Mouse (Mus musculus) heart, embryonic 16.5 days (tissue): ENCODE data around the gene Rps11. TPM values are rescaled to one million over a fixed set of nuclear protein-coding genes. Genes with fewer than 3 reads are reported as not detected.
"Not testable (repeated sequence)": the region's sequence is repeated elsewhere in the genome, so short reads cannot be mapped to it uniquely, and the experiment has no call there.

Source experiments
- ATAC-seq: fragments of 200-750 bp; cut with Nextera tagmentation; replicated peaks from 2 replicates; pipeline ENCODE4 v1.8.0; 2017; ENCODE audit warnings: moderate number of reproducible peaks; ENCODE audit not compliant: insufficient read depth, low FRiP score; ENCODE audit errors: extremely low read depth
- H3K27ac ChIP-seq: fragments of 300-500 bp; sonication (generic); 2 replicates; pipeline ENCODE4 v1.5.1; 2014; ENCODE audit warnings: mild to moderate bottlenecking, low read length, control low read depth, moderate library complexity
- H3K27me3 ChIP-seq: fragments of 300-500 bp; sonication (generic); 2 replicates; pipeline ENCODE4 v1.6.1; 2014; ENCODE audit warnings: low read length, mixed read lengths; ENCODE audit not compliant: control insufficient read depth, insufficient read depth
- H3K36me3 ChIP-seq: fragments of 300-500 bp; sonication (generic); 2 replicates; pipeline ENCODE4 v1.6.1; 2014; ENCODE audit not compliant: control insufficient read depth, insufficient read depth
- H3K4me1 ChIP-seq: fragments of 300-500 bp; sonication (generic); 2 replicates; pipeline ENCODE4 v1.6.1; 2014; ENCODE audit warnings: low read length, mixed read lengths; ENCODE audit not compliant: control insufficient read depth, insufficient read depth
- H3K4me2 ChIP-seq: fragments of 300-500 bp; sonication (generic); 2 replicates; pipeline ENCODE4 v1.6.1; 2014; ENCODE audit warnings: low read depth, mild to moderate bottlenecking, control low read depth, low read length
- H3K4me3 ChIP-seq: fragments of 300-500 bp; sonication (generic); 2 replicates; pipeline ENCODE4 v1.5.1; 2014; ENCODE audit warnings: mild to moderate bottlenecking, control low read depth, low read length
- H3K9ac ChIP-seq: fragments of 300-500 bp; sonication (generic); 2 replicates; pipeline ENCODE4 v1.6.1; 2014; ENCODE audit warnings: low read length, control low read depth
- H3K9me3 ChIP-seq: fragments of 300-500 bp; sonication (generic); replicated peaks from 2 replicates; pipeline ENCODE4 v1.6.1; 2016; ENCODE audit warnings: low read length; ENCODE audit not compliant: control insufficient read depth
- WGBS: fragments of 180-500 bp; shearing (Covaris S2); extraction: QIAGEN DNeasy Blood & Tissue Kit; methylation state at CpG from one replicate; pipeline ENCODE4 v1.1.7; 2014; 5-methylcytosine and 5-hydroxymethylcytosine counted together
- polyA plus RNA-seq: library from polyadenylated mRNA; unstranded; fragments of >200 nt; fragmentation: Nextera tagmentation; extraction: Ambion mirVana; gene quantifications from 2 replicates; pipeline ENCODE4 v1.2.1, GENCODE M21; 2015

The Rps11 gene
- polyA plus RNA-seq, 1 experiment from 2014 or later: 812 TPM

- Histone ChIP-seq H3K36me3 (peaks cover 6% of the 10 kb centered on the region; the same call in 1 of the 2 replicates), H3K27me3 (no peaks in the 10 kb centered on the region), H3K4me3 (no peak overlapping the region), H3K27ac (no peak overlapping the region), H3K4me1 (peaks cover 4% of the 10 kb centered on the region), H3K9me3 (no peaks in the 10 kb centered on the region), H3K4me2 (no peak overlapping the region), H3K9ac (no peak overlapping the region)
- WGBS: 93% methylated on average over 15 of the region's 15 CpGs
- ATAC-seq: no peak
These were observed 32.0 kb upstream of the Rps11 start for GRCm38 (mm10) chr7:45156206-45156605.

GRCm38 (mm10) chr7:45155590-45155989 lies 31.4 kb upstream of the Rps11 start:
- no peaks in the 10 kb centered on the region for H3K27me3 ChIP-seq
- H3K36me3 ChIP-seq: peaks cover 6% of the 10 kb centered on the region; the same call in 1 of the 2 replicates
- 0 out of 2 replicates have a peak overlapping the region, but pooled peaks have one; percentile 60 for H3K4me2 ChIP-seq
- peaks cover 4% of the 10 kb centered on the region for H3K4me1 ChIP-seq
- H3K27ac ChIP-seq: no peak overlapping the region
- ATAC-seq: no peak
- H3K4me3 ChIP-seq: no peak overlapping the region
- H3K9me3 ChIP-seq: no peaks in the 10 kb centered on the region
- WGBS: 86% methylated on average over 9 of the region's 9 CpGs
- H3K9ac ChIP-seq: no peak overlapping the region

- ATAC-seq: no peak; the same call in 1 of the 2 replicates
- H3K4me2 ChIP-seq: peak overlapping the region; percentile 60
- H3K27me3 ChIP-seq: no peaks in the 10 kb centered on the region
- H3K4me1 ChIP-seq: peaks cover 4% of the 10 kb centered on the region
- peak overlapping the region; percentile 88 for H3K9ac ChIP-seq
- H3K27ac ChIP-seq: no peak overlapping the region
- H3K9me3 ChIP-seq: no peaks in the 10 kb centered on the region
- peaks cover 6% of the 10 kb centered on the region; the same call in 1 of the 2 replicates for H3K36me3 ChIP-seq
- WGBS: 77% methylated on average over 12 of the region's 12 CpGs
- peak overlapping the region; percentile 78 for H3K4me3 ChIP-seq
These were observed 30.8 kb upstream of the Rps11 start for GRCm38 (mm10) chr7:45154993-45155514.

- H3K27ac ChIP-seq: peak within 1 kb of the TSS; percentile 97
- peak; percentile 95 for ATAC-seq
- WGBS: 3% methylated on average over 69 of the region's 69 CpGs
These were observed 30.1 kb upstream of the Rps11 start, which contains the start of the genes Pih1d1 and Aldh16a1 for GRCm38 (mm10) chr7:45154096-45154992. TSS of gene Pih1d1 (plus strand) at chr7:45154303. TSS of gene Aldh16a1 (minus strand) at chr7:45154584.

GRCm38 (mm10) chr7:45153586-45153985 lies 29.3 kb upstream of the Rps11 start:
- Histone ChIP-seq H3K27me3 (no peaks in the 10 kb centered on the region), H3K4me2 (peak overlapping the region; percentile 82), H3K4me3 (peak overlapping the region; percentile 78), H3K27ac (peak overlapping the region; percentile 97), H3K36me3 (no peaks in the 10 kb centered on the region; the same call in 1 of the 2 replicates), H3K9ac (peak overlapping the region; percentile 88), H3K4me1 (peaks cover 4% of the 10 kb centered on the region), H3K9me3 (no peaks in the 10 kb centered on the region)
- 5% methylated on average over 5 of the region's 5 CpGs for WGBS
- no peak for ATAC-seq

More at GRCm38 (mm10) chr7:45154096-45154992, 30.1 kb upstream of the Rps11 start, which contains the start of the genes Pih1d1 and Aldh16a1:
- peaks cover 5% of the 10 kb centered on the region; the same call in 1 of the 2 replicates for H3K36me3 ChIP-seq
- peak within 1 kb of the TSS; percentile 82 for H3K4me2 ChIP-seq
- H3K9ac ChIP-seq: peak within 1 kb of the TSS; percentile 88
- peaks cover 4% of the 10 kb centered on the region for H3K4me1 ChIP-seq
- peak within 1 kb of the TSS; percentile 78 for H3K4me3 ChIP-seq
- H3K9me3 ChIP-seq: no peaks in the 10 kb centered on the region
- H3K27me3 ChIP-seq: no peaks in the 10 kb centered on the region

GRCm38 (mm10) chr7:45153052-45153451 lies 28.8 kb upstream of the Rps11 start:
- H3K4me2 ChIP-seq: peak overlapping the region; percentile 82; the same call in 1 of the 2 replicates
- not testable (repeated sequence) for H3K9ac ChIP-seq
- WGBS: 87% methylated on average over 2 of the region's 2 CpGs

GRCm38 (mm10) chr7:45151303-45151702 lies 27.1 kb upstream of the Rps11 start:
- Histone ChIP-seq H3K9ac (no peak overlapping the region), H3K4me2 (no peak overlapping the region), H3K27me3 (no peaks in the 10 kb centered on the region), H3K27ac (peak overlapping the region; percentile 32; the same call in 1 of the 2 replicates), H3K9me3 (no peaks in the 10 kb centered on the region), H3K4me1 (peaks cover 4% of the 10 kb centered on the region), H3K36me3 (no peaks in the 10 kb centered on the region), H3K4me3 (no peak overlapping the region)
- ATAC-seq: no peak
- 55% methylated on average over 11 of the region's 11 CpGs for WGBS

More at GRCm38 (mm10) chr7:45153052-45153451, 28.8 kb upstream of the Rps11 start:
- not testable (repeated sequence) for H3K9me3 ChIP-seq, H3K4me1 ChIP-seq, H3K27me3 ChIP-seq, ATAC-seq, H3K27ac ChIP-seq, H3K36me3 ChIP-seq, H3K4me3 ChIP-seq

- H3K27ac ChIP-seq: no peak overlapping the region
- no peak for ATAC-seq
- H3K27me3 ChIP-seq: no peaks in the 10 kb centered on the region
- 65% methylated on average over 4 of the region's 4 CpGs for WGBS
- H3K36me3 ChIP-seq: no peaks in the 10 kb centered on the region
- H3K9ac ChIP-seq: no peak overlapping the region
- H3K4me3 ChIP-seq: no peak overlapping the region
- H3K9me3 ChIP-seq: no peaks in the 10 kb centered on the region
- H3K4me2 ChIP-seq: no peak overlapping the region
- peaks cover 4% of the 10 kb centered on the region for H3K4me1 ChIP-seq
These were observed 26.1 kb upstream of the Rps11 start for GRCm38 (mm10) chr7:45150321-45150720.

GRCm38 (mm10) chr7:45149545-45149944 lies 25.3 kb upstream of the Rps11 start:
- Histone ChIP-seq H3K4me1 (peaks cover 4% of the 10 kb centered on the region), H3K9me3 (no peaks in the 10 kb centered on the region), H3K4me2 (no peak overlapping the region), H3K9ac (no peak overlapping the region), H3K27me3 (no peaks in the 10 kb centered on the region), H3K4me3 (no peak overlapping the region), H3K27ac (no peak overlapping the region), H3K36me3 (no peaks in the 10 kb centered on the region)
- no peak for ATAC-seq
- 66% methylated on average over 6 of the region's 6 CpGs for WGBS
